Mouse (Mus musculus): Measurements from ENCODE around the gene Zfp27.

DNA sequence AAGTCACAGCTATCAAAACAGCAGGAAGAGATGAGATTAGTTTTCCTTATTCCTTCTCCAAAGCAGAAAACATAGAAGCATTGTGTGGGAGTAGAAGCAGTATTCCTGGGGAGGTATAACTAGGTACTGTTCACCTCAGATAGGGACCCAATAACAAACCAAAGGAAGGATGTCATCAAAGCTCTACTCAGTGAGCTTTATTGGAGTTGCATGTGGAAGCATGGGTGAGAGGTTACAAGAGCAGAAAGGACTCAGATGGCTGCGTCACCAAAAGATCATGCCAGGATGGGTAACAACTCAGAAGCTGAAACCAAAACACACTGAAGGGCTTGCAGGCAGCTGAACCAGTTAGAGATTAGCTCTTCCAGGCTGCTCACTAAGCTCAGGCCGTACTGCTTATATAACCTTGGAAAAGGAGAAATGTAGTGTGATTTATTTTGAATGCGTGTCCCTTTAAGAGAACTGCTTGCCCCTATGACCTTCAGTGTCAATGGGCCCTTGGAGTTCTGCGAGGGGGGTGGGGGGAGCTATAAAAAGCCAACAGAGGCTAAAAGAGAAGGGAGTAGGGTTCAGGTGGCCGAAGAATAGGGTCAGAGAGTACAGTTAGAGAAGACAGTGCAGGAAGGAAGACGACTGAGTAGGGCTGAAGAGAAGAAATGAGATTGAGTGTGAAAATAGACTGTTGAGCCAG, 11.1 kb upstream of the Zfp27 start:
- TF ChIP-seq CTCF (IDR thresholded peaks at IDR 0.05; ENCODE audit: low read depth): no peak
- TF ChIP-seq EP300 (IDR thresholded peaks at IDR 0.05; ENCODE audit: low read depth): no peak

Measured in heart, postnatal 0 days (tissue).